Mouse (Mus musculus): ENCODE results near the gene Scg5.

Gene Scg5

GRCm38 (mm10) chr2:113806851-113807577 lies 21.9 kb downstream of the Scg5 start:
- no peak for DNase-seq (ENCODE audit: extremely low spot score)

- DNase-seq (ENCODE audit: extremely low spot score) = no peak
Observed at GRCm38 (mm10) chr2:113805765-113806164, 23.2 kb downstream of the Scg5 start.

- DNase-seq (ENCODE audit: extremely low spot score) = no peak
Observed at GRCm38 (mm10) chr2:113803753-113804152, 25.2 kb downstream of the Scg5 start.

- DNase-seq (ENCODE audit: extremely low spot score) = no peak
Observed at GRCm38 (mm10) chr2:113800846-113801245, 28.1 kb downstream of the Scg5 start.

- no peak for DNase-seq (ENCODE audit: extremely low spot score)
Observed at GRCm38 (mm10) chr2:113798605-113799004, 30.3 kb downstream of the Scg5 start.

- DNase-seq (ENCODE audit: extremely low spot score) = no peak
Observed at GRCm38 (mm10) chr2:113795186-113795585, 33.7 kb downstream of the Scg5 start.

- no peak for DNase-seq (ENCODE audit: extremely low spot score)
Observed at GRCm38 (mm10) chr2:113793521-113793920, 35.4 kb downstream of the Scg5 start.

GRCm38 (mm10) chr2:113788821-113789387 lies 40.0 kb downstream of the Scg5 start:
- no peak for DNase-seq (ENCODE audit: extremely low spot score)

- DNase-seq (ENCODE audit: extremely low spot score) = no peak
Observed at GRCm38 (mm10) chr2:113787882-113788281, 41.0 kb downstream of the Scg5 start.

- DNase-seq (ENCODE audit: extremely low spot score) = no peak
Observed at GRCm38 (mm10) chr2:113784851-113785250, 44.1 kb downstream of the Scg5 start.

GRCm38 (mm10) chr2:113781521-113781920 lies 47.4 kb downstream of the Scg5 start:
- DNase-seq (ENCODE audit: extremely low spot score) = no peak

GRCm38 (mm10) chr2:113781107-113781506 lies 47.8 kb downstream of the Scg5 start:
- DNase-seq (ENCODE audit: extremely low spot score) = no peak

GRCm38 (mm10) chr2:113779336-113779735 lies 49.6 kb downstream of the Scg5 start:
- no peak for DNase-seq (ENCODE audit: extremely low spot score)

- DNase-seq (ENCODE audit: extremely low spot score) = no peak
Observed at GRCm38 (mm10) chr2:113778036-113778435, 50.9 kb downstream of the Scg5 start.

- no peak for DNase-seq (ENCODE audit: extremely low spot score)
Observed at GRCm38 (mm10) chr2:113776297-113776696, 52.6 kb downstream of the Scg5 start.

GRCm38 (mm10) chr2:113774150-113774805 lies 54.6 kb downstream of the Scg5 start:
- DNase-seq (ENCODE audit: extremely low spot score) = no peak

GRCm38 (mm10) chr2:113768541-113769303 lies 60.2 kb downstream of the Scg5 start:
- no peak for DNase-seq (ENCODE audit: extremely low spot score)

GRCm38 (mm10) chr2:113765885-113766284 lies 63.0 kb downstream of the Scg5 start:
- no peak for DNase-seq (ENCODE audit: extremely low spot score)

GRCm38 (mm10) chr2:113764968-113765367 lies 64.0 kb downstream of the Scg5 start:
- DNase-seq (ENCODE audit: extremely low spot score) = no peak

- peak; percentile 53 for DNase-seq (ENCODE audit: extremely low spot score)
Observed at GRCm38 (mm10) chr2:113758311-113759161, 70.4 kb downstream of the Scg5 start, which contains the start of gene Grem1. Gene Grem1 (minus strand): TSS chr2:113758646.
